Mouse (Mus musculus): ENCODE results near the gene N4bp2.

N4bp2 gene

DNA sequence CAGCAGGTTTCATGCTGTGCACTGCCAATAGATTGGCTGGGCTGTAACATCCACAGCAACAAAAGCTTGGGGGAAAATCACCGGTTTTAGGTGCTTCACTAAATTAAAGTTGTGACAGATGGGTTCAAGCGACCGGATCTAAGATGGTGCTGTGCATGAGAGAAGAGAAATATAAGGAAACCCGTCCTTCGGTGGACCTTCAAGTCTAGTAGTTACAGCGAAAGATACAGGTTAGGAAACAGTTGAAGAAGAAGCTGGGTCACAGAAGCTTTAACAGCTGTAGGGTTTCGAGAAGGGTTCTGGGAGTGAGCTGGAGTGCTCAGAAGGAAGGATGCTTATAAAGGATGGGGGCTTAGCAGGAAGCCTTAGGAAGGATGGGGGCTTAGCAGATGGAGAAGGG is 101.2 kb downstream of the N4bp2 start:
- no peak for DNase-seq (ENCODE audit: low read depth)

DNA sequence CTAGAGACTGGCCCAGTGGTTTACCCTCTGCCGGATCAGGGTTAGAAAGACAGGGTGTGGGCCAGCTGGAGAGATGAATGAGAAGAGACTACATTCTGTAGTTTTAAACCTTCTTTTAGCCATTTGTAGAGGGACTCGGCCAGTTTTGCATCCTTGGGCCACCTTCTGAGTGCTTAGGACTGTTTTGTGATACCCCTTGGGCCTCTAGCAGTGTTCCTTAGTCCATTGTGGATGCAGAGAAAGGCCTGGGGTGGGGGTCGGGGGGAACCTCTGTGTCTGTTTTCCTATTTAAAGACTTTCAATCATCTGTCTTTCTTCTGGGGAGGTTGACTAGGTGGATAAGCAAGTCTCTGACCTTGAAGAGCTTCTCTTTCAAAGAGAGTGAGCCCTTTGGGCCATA is 101.6 kb downstream of the N4bp2 start:
- DNase-seq (ENCODE audit: low read depth): peak; percentile 64

- peak; percentile 63 for DNase-seq (ENCODE audit: low read depth)
These were observed 103.3 kb downstream of the N4bp2 start for GRCm38 (mm10) chr5:65866591-65866990.

DNA sequence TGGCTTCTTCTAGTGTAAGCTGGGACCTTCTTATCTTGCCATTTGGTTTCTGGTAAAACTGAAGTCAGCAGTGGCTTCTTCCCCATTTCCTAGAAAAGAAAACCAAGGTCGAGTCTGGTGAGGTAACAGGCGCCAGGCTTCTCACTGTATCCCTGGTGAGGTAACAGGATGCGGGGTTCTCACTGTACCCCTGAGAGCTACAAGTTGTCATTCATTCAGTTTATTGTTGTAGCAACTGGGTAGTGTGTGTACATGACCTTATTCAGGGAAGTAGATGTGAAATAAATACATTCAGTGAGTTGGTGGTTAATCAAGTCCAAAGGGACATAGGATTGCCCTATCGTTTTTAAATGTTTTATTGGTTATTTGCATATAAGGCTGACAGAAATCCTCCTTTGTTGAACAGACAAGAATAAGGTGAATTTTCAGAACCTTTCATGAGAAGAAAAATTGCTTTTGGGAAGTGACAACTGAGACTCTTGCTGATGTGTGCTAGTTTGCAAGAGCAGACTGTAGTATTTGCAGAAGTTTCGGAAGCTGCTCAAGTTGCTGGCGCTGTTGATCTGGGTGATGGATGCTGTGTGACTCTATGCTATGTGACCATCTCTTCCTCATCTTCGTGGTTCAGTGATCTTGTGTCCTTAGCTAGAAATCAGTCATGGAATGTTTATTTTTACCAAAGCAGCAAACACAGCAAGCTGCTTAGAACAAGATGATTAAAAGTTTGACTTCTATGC is 104.2 kb downstream of the N4bp2 start:
- DNase-seq (ENCODE audit: low read depth): peak; percentile 86

DNA sequence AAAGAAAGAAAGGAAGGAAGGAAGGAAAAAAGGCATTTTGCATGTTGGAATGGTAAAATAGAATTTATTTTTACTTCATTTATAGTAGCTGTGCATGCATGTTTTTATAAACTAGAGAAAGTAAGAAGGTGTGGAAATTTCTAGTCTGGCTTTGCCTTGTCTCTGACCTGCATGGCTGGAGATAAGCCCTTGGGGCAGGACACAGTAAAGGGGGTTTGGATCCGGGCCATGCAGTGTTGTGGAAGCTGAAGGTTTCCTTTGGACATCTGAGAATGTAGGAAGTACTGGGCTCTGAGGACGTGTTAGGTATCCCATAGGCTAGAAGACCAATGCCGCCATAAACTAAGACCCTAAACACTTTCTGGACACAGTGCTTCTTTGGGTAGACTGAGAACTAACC is 105.1 kb downstream of the N4bp2 start:
- DNase-seq (ENCODE audit: low read depth): peak; percentile 49

DNA sequence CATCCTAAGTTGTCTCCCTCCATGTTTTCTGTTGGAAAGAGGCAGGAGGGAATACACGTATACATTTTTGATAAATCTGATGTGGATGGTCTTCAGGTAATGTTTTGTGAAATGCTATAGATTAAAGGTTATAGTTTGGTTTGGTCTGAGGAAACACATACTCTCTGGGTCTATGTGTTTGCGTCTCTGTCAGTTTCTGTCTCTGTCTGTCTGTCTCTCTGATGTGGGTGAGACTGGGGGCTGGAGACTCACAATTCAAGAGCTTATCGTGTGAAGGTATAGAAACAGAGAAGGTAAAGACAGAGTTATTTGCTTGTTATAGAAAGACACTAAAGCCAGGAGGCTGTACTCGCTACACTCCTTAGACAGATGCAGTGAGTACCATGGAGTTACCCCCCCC is 106.3 kb downstream of the N4bp2 start:
- DNase-seq (ENCODE audit: low read depth): peak; percentile 68

DNA sequence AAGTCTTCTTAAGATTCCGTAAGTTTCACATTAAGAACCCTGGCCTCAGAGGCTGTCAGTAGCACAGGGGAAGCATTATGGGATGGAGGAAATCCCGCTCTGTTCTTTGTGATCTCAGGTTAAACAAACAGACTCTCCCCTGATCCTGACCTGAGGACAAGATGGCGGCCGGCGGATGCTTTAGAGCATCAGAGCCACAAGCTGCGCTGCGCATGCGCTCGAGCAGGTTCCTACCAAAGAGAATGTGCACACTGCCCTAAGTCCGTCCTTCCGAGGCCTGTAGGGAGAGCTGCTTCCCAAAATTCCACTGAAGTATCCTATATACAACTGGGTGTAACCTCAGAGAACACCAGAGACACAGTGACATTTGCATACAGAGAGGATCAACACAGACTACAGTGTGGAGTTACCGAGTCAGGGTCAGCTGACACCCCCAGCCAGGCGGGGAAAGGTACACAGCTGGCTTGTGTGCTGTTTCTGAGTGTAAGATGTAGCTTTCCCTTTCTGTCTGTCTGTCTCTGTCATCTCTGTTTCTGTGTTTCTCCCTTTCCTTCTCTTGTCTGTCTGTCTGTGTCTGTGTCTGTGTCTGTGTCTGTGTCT is 108.1 kb downstream of the N4bp2 start:
- DNase-seq (ENCODE audit: low read depth): peak; percentile 90

GRCm38 (mm10) chr5:65873212-65873611 is 109.9 kb downstream of the N4bp2 start:
- DNase-seq (ENCODE audit: low read depth): peak; percentile 80

DNA sequence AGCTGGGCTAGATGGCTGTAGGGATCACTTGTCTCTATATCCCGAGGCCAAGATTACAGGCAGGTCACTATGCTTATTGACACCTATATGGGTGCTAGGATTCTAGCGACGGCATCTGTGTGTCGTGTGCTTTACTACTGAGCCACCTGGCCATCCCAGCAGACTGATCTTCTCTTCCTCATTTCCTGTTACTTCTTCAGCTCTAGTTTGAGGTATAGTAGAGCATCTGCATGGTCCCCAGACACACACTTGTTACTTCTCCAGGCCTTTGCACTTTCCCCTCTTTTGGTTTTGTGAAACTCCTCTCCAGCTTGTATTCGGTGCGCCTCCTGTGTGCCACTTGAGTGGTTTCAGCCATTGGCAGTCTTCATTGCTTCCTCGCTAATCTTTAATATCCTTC is 111.9 kb downstream of the N4bp2 start:
- DNase-seq (ENCODE audit: low read depth): peak; percentile 57

DNA sequence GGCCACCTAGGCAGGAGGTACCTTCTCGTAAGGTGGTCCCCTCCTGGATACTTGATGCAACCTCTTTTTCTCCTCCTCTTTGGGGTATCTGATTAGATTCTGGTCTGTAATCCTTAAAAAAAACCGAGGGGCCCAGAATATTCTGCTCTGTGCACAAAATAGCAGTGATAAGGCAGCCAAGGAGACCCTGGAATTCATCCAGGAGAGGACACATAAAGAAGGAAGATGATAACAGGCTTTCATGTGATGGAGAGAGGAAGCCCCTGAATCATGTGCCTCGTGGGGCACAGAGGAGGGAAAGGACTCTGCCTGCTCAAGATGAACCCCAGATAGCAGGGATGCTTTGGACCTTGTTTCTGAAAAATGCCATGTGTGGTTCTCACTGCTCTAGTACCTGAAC is 115.0 kb downstream of the N4bp2 start:
- no peak for DNase-seq (ENCODE audit: low read depth)
